Mouse (Mus musculus) MEL-GATA-1-ER (cell line): ENCODE measurements around the gene Efcab6.

Experiments used
- DNase-seq: peaks from one replicate; pipeline ENCODE4 v3.0.0-alpha.2; 2012; ENCODE audit warnings: low read depth; ENCODE audit errors: extremely low read depth

The Efcab6 gene

DNA sequence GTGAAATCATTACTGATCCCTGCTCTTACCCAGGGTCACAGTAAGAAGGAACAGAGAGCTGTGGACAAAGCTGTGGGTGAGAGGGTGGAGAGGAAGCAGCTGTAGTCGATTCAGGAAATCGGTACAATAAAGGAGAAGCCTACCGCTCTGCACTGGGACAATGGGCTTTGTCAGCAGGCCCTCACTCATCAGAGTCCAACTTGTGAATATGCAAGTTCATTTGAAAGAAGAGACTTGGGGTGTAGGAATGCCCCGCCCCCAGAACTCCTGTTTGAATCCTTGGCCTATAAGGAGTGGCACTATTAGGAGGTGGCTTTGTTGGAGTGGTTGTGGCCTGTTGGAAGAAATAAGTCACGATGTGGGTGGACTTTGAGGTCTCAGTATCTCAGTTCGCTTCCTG, 86.3 kb downstream of the Efcab6 start:
- no peak for DNase-seq

- no peak for DNase-seq
Measured at GRCm38 (mm10) chr15:83977108-83977507, 88.1 kb downstream of the Efcab6 start.

DNA sequence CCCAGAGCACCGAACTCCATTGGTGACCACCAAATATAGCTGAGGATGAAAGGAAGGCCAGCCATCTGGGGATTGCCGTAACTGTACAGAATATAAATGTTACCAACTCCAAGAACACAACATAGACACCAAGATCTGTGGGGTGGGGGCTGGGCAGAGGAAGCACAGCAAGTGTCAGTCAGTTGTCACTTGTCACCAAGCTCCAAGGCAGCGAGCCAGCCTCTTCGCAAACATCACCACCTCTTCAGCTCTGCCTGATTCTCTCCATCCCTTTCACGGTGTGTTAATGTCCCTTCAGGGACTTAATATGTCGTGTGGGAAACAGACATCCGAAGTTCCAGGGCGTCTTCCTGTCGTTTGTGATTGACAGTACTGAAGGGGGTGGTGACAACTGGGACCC, 93.0 kb downstream of the Efcab6 start:
- DNase-seq: no peak

- no peak for DNase-seq
Measured at GRCm38 (mm10) chr15:83967802-83968201, 97.4 kb downstream of the Efcab6 start.

DNA sequence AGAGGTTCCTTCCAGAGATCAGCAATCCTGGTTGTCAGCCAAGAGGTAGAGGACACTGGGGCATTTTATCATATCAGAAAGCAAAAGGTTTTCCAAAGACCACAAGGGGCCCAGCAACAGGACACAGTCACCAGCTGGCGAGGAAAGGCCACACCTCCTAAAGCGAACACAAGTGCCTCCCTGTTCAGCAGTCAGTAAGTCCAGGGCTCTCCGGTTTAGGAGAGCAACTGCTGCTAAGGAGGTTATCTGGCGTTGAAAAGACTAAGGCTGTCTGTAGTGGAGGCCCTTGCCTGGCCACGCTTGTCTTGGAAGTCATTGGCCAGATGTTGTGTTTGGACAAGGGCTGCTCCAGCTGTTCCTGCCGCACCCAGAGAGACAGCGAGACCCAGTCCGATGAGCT, 100.1 kb downstream of the Efcab6 start:
- DNase-seq: no peak

DNA sequence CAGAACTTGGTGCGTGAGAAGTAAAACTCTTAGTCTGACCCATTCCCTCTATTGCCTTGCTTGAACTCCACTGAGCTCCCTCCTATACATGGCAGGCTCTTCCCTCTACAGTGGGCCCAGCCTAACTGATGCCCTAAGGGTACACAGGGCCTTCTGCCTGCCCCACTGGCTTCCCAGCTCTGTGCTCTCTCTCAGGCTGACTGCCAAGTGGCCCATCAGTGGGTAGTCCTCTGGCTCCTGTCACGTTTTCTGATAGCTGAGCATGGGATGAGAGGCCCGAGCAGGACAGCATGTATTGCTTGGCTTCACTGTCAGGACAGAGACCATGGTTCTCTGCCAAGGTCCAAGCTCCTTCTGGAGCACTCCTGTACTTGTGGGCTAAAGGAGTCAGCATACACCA, 106.8 kb downstream of the Efcab6 start:
- DNase-seq: no peak

DNA sequence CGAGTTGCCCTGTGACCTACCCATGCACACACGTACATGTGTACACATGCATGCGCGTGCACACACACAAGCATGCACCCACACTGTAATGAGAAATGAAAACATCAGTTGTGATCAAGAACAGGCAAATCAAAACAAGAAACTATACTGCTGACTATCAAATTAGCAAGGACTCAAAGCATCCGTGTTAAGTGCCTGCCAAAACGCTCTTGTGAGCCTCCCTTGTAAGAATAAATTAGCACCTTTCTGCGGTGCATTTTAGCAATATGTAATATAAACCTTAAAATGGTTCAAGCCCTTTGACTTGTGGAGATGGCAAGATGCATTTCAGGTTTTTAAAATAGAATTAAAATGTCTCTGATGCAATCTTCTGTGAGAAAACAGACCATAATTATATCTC, 108.2 kb downstream of the Efcab6 start:
- DNase-seq: no peak

DNA sequence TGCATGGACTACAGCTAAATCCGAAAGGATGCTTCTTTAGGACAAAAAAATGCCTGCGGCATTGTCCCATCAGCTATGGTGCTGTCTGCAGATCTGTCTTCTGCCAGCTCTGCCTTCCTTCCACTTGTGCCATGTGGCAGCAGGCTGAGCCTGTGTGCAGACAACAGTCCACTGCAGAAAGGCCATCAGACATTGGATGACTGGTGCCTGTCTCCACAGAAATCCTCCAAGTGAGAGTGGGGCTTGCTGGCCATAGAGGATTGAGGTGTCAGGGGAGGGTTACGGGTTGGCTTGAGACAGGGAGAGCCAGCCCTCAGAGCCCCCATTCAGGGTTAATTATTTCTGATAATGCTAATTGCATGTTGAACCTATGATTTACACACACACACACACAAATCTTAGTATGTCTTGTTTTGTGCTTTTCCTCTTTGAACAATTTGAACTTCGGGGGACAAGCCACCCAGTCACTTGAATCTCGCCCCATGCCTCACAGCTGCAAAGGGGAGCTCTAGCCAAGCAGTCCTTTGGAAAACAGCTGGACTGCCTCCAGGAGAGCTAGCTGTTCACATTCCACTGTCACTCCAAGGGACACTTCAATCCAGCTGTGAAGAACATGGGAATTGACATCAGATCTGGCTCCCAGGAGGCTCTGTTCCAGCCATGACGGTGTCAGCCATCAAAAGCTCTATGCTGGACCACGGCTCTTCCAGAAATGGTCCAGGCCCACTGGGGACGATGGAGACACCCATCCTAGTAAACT, 109.1 kb downstream of the Efcab6 start:
- DNase-seq: no peak

- no peak for DNase-seq
Measured at GRCm38 (mm10) chr15:83949729-83950491, 115.3 kb downstream of the Efcab6 start.

GRCm38 (mm10) chr15:83939703-83940102, 125.5 kb downstream of the Efcab6 start:
- DNase-seq: no peak

- no peak for DNase-seq
Measured at GRCm38 (mm10) chr15:83938466-83938865, 126.7 kb downstream of the Efcab6 start.

DNA sequence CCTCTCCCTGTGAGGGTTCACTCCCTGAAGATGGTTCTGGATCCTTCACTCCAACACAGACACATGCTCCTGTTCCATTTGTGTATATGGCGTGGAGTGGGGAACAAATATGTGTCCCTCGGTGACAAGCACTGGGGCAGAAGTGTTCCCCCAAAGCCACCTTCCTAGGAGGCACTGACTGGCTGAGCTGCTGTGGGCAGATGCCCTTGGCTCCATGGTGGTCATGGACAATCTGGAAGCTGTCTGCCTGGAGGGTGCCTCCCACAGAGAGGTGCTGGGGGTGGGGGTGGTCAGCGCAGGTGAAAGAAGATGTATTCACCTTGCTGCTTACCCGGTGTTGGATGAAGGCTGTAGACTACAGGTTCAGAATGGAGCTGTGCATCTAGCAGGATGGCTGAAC, 128.7 kb downstream of the Efcab6 start:
- no peak for DNase-seq

GRCm38 (mm10) chr15:83934816-83935215, 130.4 kb downstream of the Efcab6 start:
- no peak for DNase-seq

- DNase-seq: no peak
Measured at GRCm38 (mm10) chr15:83925338-83925737, 139.8 kb downstream of the Efcab6 start.

DNA sequence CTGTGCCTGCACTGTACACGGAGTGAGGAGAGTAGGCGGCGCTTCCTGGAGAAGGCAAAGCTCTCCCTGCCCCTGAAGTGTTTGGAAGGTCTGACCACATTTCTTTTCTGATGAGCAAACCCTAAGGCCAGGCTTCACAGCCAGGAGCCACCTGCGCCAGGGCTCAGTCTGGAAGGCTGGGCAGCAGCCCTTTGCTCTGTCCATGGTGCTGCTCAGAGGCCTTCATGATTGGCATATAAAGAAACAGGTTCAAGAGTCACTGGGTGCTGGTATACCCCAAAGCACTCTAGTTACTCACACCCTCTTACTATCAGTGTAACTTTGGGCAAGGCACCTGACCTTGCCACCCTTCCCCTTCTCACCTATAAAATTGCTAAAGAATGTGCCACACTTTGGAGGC, 140.5 kb downstream of the Efcab6 start:
- DNase-seq: no peak

GRCm38 (mm10) chr15:83915376-83915775, 149.8 kb downstream of the Efcab6 start:
- DNase-seq: no peak

DNA sequence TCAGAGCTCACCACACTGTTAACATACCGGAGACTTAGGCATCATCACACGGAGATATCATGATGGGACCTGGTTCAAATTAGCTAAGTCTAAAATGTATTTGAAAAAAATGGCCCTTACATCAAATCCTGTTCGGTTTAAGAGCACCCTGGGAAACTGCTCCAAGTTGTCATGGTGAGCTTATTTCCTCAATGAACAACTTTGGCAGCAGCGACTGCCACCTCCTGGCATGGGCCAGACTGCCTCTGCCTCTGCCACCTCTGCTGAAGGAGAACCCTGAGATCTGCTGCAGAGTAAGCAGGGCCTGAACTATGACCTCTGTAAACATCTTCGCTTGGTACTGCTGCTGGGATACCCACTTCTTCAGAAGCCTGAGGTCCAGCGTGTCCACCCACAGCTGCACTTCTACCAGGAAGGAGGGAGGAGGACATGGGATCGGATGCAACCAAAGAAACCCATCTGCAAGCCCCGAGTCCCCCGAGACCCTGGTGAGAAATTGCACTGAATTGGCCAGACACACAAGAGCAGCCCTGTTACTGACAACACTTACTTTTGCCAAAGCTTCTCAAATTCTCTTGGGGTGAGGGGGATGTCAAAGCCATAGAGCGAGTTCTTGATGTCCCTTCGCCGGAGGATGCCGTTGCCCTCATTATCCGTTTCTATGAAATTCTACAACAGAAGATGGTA, 152.0 kb downstream of the Efcab6 start:
- DNase-seq: no peak

DNA sequence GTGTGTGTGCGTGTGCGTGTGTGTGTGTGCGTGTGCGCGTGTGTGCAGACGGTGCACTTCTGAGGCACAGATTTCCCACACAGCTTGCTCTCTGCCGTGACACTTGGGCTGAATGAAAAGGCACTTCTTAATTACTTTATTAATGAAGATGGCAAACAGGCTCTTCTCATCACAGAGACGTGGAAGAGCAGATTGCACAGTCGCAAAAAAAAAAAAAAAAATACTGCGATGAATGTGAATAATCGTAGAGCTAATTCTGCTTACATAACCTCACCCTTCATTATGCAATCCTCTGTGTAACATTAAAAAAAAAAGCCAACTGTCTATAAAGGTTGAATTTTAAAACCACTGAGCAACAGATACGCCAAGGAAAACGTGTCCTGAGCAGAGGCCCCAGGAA, 158.7 kb downstream of the Efcab6 start:
- DNase-seq: no peak

GRCm38 (mm10) chr15:83897286-83897685, 167.9 kb downstream of the Efcab6 start:
- DNase-seq: no peak

DNA sequence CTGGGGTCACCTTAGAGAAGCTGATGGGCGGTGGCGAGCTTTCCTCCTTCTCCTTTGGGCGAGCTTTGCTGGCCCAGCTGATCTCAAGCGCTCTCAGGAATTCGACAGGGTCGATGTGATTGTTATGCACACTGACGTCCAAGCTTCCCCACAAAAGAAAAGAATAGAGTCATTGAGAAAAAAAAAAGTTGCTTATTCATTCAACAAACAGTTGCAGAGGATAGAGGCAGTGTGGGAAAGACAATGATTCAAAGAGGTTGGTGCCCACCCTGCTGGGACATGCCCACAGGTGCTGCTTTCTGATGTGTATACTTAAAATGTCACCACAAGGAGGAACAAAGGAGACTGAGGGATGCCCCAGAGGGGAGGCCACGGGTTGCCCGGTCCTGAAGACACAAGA, 169.2 kb downstream of the Efcab6 start:
- no peak for DNase-seq

- DNase-seq: no peak
Measured at GRCm38 (mm10) chr15:83894261-83894660, 170.9 kb downstream of the Efcab6 start.

GRCm38 (mm10) chr15:83892871-83893270, 172.3 kb downstream of the Efcab6 start:
- no peak for DNase-seq
